Mouse (Mus musculus) forebrain, embryonic 15.5 days (tissue): Measurements from ENCODE around the gene Ism2. TPM values are rescaled to one million over a fixed set of nuclear protein-coding genes. Genes with fewer than 3 reads are reported as not detected.

ENCODE experiments used
- ATAC-seq: fragments of 200-750 bp; cut with Nextera tagmentation; replicated peaks from 2 replicates; pipeline ENCODE4 v1.8.0; 2017; ENCODE audit warnings: mild to moderate bottlenecking, moderate TSS enrichment, moderate library complexity
- H3K27ac ChIP-seq: fragments of 300-500 bp; sonication (generic); replicated peaks from 2 replicates; pipeline ENCODE4 v1.5.1; 2015; ENCODE audit warnings: mild to moderate bottlenecking, inconsistent platforms
- H3K27me3 ChIP-seq: fragments of 300-500 bp; sonication (generic); 2 replicates; pipeline ENCODE4 v1.6.1; 2015; ENCODE audit warnings: inconsistent platforms
- H3K36me3 ChIP-seq: fragments of 300-500 bp; sonication (generic); 2 replicates; pipeline ENCODE4 v1.6.1; 2015; ENCODE audit warnings: mild to moderate bottlenecking, inconsistent platforms
- H3K4me1 ChIP-seq: fragments of 300-500 bp; sonication (generic); 2 replicates; pipeline ENCODE4 v1.6.1; 2015; ENCODE audit warnings: inconsistent platforms
- H3K4me2 ChIP-seq: fragments of 300-500 bp; sonication (generic); replicated peaks from 2 replicates; pipeline ENCODE4 v1.6.1; 2015; ENCODE audit warnings: mild to moderate bottlenecking, inconsistent platforms
- H3K4me3 ChIP-seq: fragments of 300-500 bp; sonication (generic); 2 replicates; pipeline ENCODE4 v1.5.1; 2015; ENCODE audit warnings: mild to moderate bottlenecking, inconsistent platforms
- H3K9ac ChIP-seq: fragments of 300-500 bp; sonication (generic); replicated peaks from 2 replicates; pipeline ENCODE4 v1.6.1; 2015; ENCODE audit warnings: mild to moderate bottlenecking, inconsistent platforms
- H3K9me3 ChIP-seq: fragments of 300-500 bp; sonication (generic); 2 replicates; pipeline ENCODE4 v1.6.1; 2016; ENCODE audit warnings: inconsistent platforms
- WGBS: fragments of 180-500 bp; shearing (Covaris S2); methylation state at CpG from one replicate; pipeline ENCODE4 v1.1.7; 2015; ENCODE audit warnings: mixed read lengths; 5-methylcytosine and 5-hydroxymethylcytosine counted together
- microRNA-seq: library from miRNA; unstranded; fragments of <30 nt; microRNA quantifications from one replicate; pipeline ENCODE4, GENCODE M21; 2016
- polyA plus RNA-seq: library from polyadenylated mRNA; unstranded; fragments of >200 nt; fragmentation: Nextera tagmentation; extraction: Ambion mirVana; gene quantifications from 2 replicates; pipeline ENCODE4 v1.2.1, GENCODE M21; 2015

The Ism2 gene
- polyA plus RNA-seq, 1 experiment from 2014 or later: 1.4 TPM

GRCm38 (mm10) chr12:87265444-87265843 is 34.1 kb downstream of the Ism2 start:
- Histone ChIP-seq H3K4me1 (peaks cover 31% of the 10 kb centered on the region), H3K9me3 (no peaks in the 10 kb centered on the region), H3K4me3 (peak overlapping the region; percentile 78), H3K27me3 (no peaks in the 10 kb centered on the region), H3K4me2 (peak overlapping the region; percentile 56), H3K9ac (peak overlapping the region; percentile 92), H3K27ac (peak overlapping the region; percentile 93), H3K36me3 (peaks cover 41% of the 10 kb centered on the region)
- 19% methylated on average over 11 of the region's 11 CpGs for WGBS
- ATAC-seq: no peak

GRCm38 (mm10) chr12:87260562-87260961 is 38.9 kb downstream of the Ism2 start:
- Histone ChIP-seq H3K4me3 (no peak overlapping the region), H3K4me2 (no peak overlapping the region), H3K27ac (no peak overlapping the region), H3K27me3 (no peaks in the 10 kb centered on the region), H3K9me3 (no peaks in the 10 kb centered on the region), H3K36me3 (peaks cover 67% of the 10 kb centered on the region), H3K4me1 (peaks cover 15% of the 10 kb centered on the region), H3K9ac (no peak overlapping the region)
- 97% methylated on average over 8 of the region's 8 CpGs for WGBS
- ATAC-seq: no peak

GRCm38 (mm10) chr12:87256629-87257028 is 42.9 kb downstream of the Ism2 start:
- Histone ChIP-seq H3K9ac (no peak overlapping the region), H3K27me3 (no peaks in the 10 kb centered on the region), H3K4me1 (no peaks in the 10 kb centered on the region), H3K27ac (no peak overlapping the region), H3K4me2 (no peak overlapping the region), H3K4me3 (no peak overlapping the region), H3K36me3 (peaks cover 88% of the 10 kb centered on the region), H3K9me3 (no peaks in the 10 kb centered on the region)
- ATAC-seq: no peak
- WGBS: 95% methylated on average over 5 of the region's 5 CpGs

GRCm38 (mm10) chr12:87253878-87254277 is 45.6 kb downstream of the Ism2 start:
- Histone ChIP-seq H3K4me2 (no peak overlapping the region), H3K9ac (no peak overlapping the region), H3K36me3 (peaks cover 94% of the 10 kb centered on the region), H3K27me3 (no peaks in the 10 kb centered on the region), H3K4me1 (no peaks in the 10 kb centered on the region), H3K9me3 (no peaks in the 10 kb centered on the region), H3K27ac (no peak overlapping the region), H3K4me3 (no peak overlapping the region)
- 91% methylated on average over 6 of the region's 6 CpGs for WGBS
- ATAC-seq: no peak

GRCm38 (mm10) chr12:87250161-87250560 is 49.3 kb downstream of the Ism2 start:
- no peak overlapping the region for H3K4me3 ChIP-seq
- WGBS: 90% methylated on average over 6 of the region's 6 CpGs
- H3K27me3 ChIP-seq: no peaks in the 10 kb centered on the region
- no peak overlapping the region for H3K4me2 ChIP-seq
- no peak overlapping the region for H3K9ac ChIP-seq
- H3K27ac ChIP-seq: no peak overlapping the region
- H3K4me1 ChIP-seq: no peaks in the 10 kb centered on the region
- no peak for ATAC-seq
- H3K36me3 ChIP-seq: peaks cover 88% of the 10 kb centered on the region
- H3K9me3 ChIP-seq: no peaks in the 10 kb centered on the region

GRCm38 (mm10) chr12:87238632-87239031 is 60.9 kb downstream of the Ism2 start, which contains the start of gene Noxred1:
Gene Noxred1 (minus strand): TSS chr12:87238732.
- H3K9me3 ChIP-seq: no peaks in the 10 kb centered on the region
- no peak within 1 kb of the TSS for H3K4me3 ChIP-seq
- no peak within 1 kb of the TSS for H3K27ac ChIP-seq
- no peak within 1 kb of the TSS for H3K4me2 ChIP-seq
- H3K36me3 ChIP-seq: peaks cover 54% of the 10 kb centered on the region
- ATAC-seq: no peak
- WGBS: 82% methylated on average over 1 of the region's 1 CpGs
- H3K27me3 ChIP-seq: no peaks in the 10 kb centered on the region
- no peak within 1 kb of the TSS for H3K9ac ChIP-seq
- no peaks in the 10 kb centered on the region for H3K4me1 ChIP-seq

GRCm38 (mm10) chr12:87236882-87237483 is 62.5 kb downstream of the Ism2 start:
- Histone ChIP-seq H3K4me1 (no peaks in the 10 kb centered on the region), H3K9me3 (no peaks in the 10 kb centered on the region), H3K9ac (no peak overlapping the region), H3K4me2 (no peak overlapping the region), H3K27me3 (no peaks in the 10 kb centered on the region), H3K36me3 (peaks cover 42% of the 10 kb centered on the region), H3K27ac (no peak overlapping the region), H3K4me3 (no peak overlapping the region)
- no peak for ATAC-seq
- 91% methylated on average over 5 of the region's 5 CpGs for WGBS

GRCm38 (mm10) chr12:87230379-87230895 is 69.1 kb downstream of the Ism2 start:
- H3K27me3 ChIP-seq: no peaks in the 10 kb centered on the region
- H3K4me3 ChIP-seq: no peak overlapping the region
- no peaks in the 10 kb centered on the region for H3K4me1 ChIP-seq
- no peaks in the 10 kb centered on the region for H3K9me3 ChIP-seq
- no peak overlapping the region for H3K4me2 ChIP-seq
- no peak for ATAC-seq
- H3K36me3 ChIP-seq: no peaks in the 10 kb centered on the region
- H3K27ac ChIP-seq: no peak overlapping the region
- no peak overlapping the region for H3K9ac ChIP-seq

- Histone ChIP-seq H3K27me3 (no peaks in the 10 kb centered on the region), H3K4me1 (no peaks in the 10 kb centered on the region), H3K4me2 (no peak overlapping the region), H3K4me3 (no peak overlapping the region), H3K9me3 (no peaks in the 10 kb centered on the region), H3K27ac (no peak overlapping the region), H3K36me3 (no peaks in the 10 kb centered on the region), H3K9ac (no peak overlapping the region)
- 92% methylated on average over 2 of the region's 2 CpGs for WGBS
- ATAC-seq: no peak
Measured at GRCm38 (mm10) chr12:87229633-87230032, 69.9 kb downstream of the Ism2 start.

Small RNA genes lying within 50 kb of the gene (microRNA-seq; reads per million reads assigned to microRNA genes)
- not detected for gene Gm47293

Other genes starting within 250 kb of the Ism2 start
- gene Ngb, start 197.2 kb downstream of the Ism2 start, polyA plus RNA-seq: 1.8 and 2.0 TPM in 2 replicates
- gene Gstz1, start 152.5 kb downstream of the Ism2 start, polyA plus RNA-seq: 25.5 and 26.8 TPM in 2 replicates
- gene Pomt2, start 151.7 kb downstream of the Ism2 start, polyA plus RNA-seq: 12.5 and 12.8 TPM in 2 replicates
- gene Samd15, start 100.0 kb downstream of the Ism2 start, polyA plus RNA-seq: 1.6 and 2.1 TPM in 2 replicates
- 3.6 TPM in 2 replicates for gene Tmed8, start 99.3 kb downstream of the Ism2 start, polyA plus RNA-seq
- gene Noxred1, start 61.0 kb downstream of the Ism2 start, polyA plus RNA-seq: 0.92 and 1.2 TPM in 2 replicates
- 72.3 and 77.1 TPM in 2 replicates for gene Vipas39, start 33.4 kb downstream of the Ism2 start, polyA plus RNA-seq
- gene Ahsa1, start 33.2 kb downstream of the Ism2 start, polyA plus RNA-seq: 216 and 226 TPM in 2 replicates
- 60.8 and 68.3 TPM in 2 replicates for gene Sptlc2, start 88.7 kb upstream of the Ism2 start, polyA plus RNA-seq
- gene Slirp, start 144.2 kb upstream of the Ism2 start, polyA plus RNA-seq: 249 and 275 TPM in 2 replicates
- gene Alkbh1, start 144.3 kb upstream of the Ism2 start, polyA plus RNA-seq: 51.3 and 52.1 TPM in 2 replicates
- gene Snw1, start 172.6 kb upstream of the Ism2 start, polyA plus RNA-seq: 127 and 128 TPM in 2 replicates
- not detected in 2 replicates for gene Gm5788, start 195.0 kb upstream of the Ism2 start, polyA plus RNA-seq
- not detected in 2 replicates for gene Gm8300, start 214.6 kb upstream of the Ism2 start, polyA plus RNA-seq